Mouse (Mus musculus) forebrain, embryonic 13.5 days (tissue): Measurements from ENCODE around the gene Gja10. TPM values are rescaled to one million over a fixed set of nuclear protein-coding genes. Genes with fewer than 3 reads are reported as not detected.

Experiments
- ATAC-seq: fragments of 200-750 bp; cut with Nextera tagmentation; 2 replicates; pipeline ENCODE4 v1.8.0; 2017
- H3K27ac ChIP-seq: fragments of 300-500 bp; sonication (generic); 2 replicates; pipeline ENCODE4 v1.5.1; 2015; ENCODE audit warnings: inconsistent platforms, mild to moderate bottlenecking, moderate library complexity
- H3K27me3 ChIP-seq: fragments of 300-500 bp; sonication (generic); 2 replicates; pipeline ENCODE4 v1.6.1; 2015; ENCODE audit warnings: mild to moderate bottlenecking, inconsistent platforms
- H3K36me3 ChIP-seq: fragments of 300-500 bp; sonication (generic); 2 replicates; pipeline ENCODE4 v1.6.1; 2015; ENCODE audit warnings: mild to moderate bottlenecking, inconsistent platforms; ENCODE audit not compliant: poor library complexity, severe bottlenecking
- H3K4me1 ChIP-seq: fragments of 300-500 bp; sonication (generic); 2 replicates; pipeline ENCODE4 v1.6.1; 2015; ENCODE audit warnings: inconsistent platforms
- H3K4me2 ChIP-seq: fragments of 300-500 bp; sonication (generic); 2 replicates; pipeline ENCODE4 v1.6.1; 2015; ENCODE audit warnings: inconsistent platforms, mild to moderate bottlenecking, moderate library complexity
- H3K4me3 ChIP-seq: fragments of 300-500 bp; sonication (generic); 2 replicates; pipeline ENCODE4 v1.5.1; 2015; ENCODE audit warnings: mild to moderate bottlenecking, inconsistent platforms
- H3K9ac ChIP-seq: fragments of 300-500 bp; sonication (generic); 2 replicates; pipeline ENCODE4 v1.6.1; 2015; ENCODE audit warnings: mild to moderate bottlenecking, inconsistent platforms
- H3K9me3 ChIP-seq: fragments of 300-500 bp; sonication (generic); replicated peaks from 2 replicates; pipeline ENCODE4 v1.6.1; 2016; ENCODE audit warnings: inconsistent platforms
- WGBS: fragments of 180-500 bp; shearing (Covaris S2); methylation state at CpG from one replicate; pipeline ENCODE4 v1.1.7; 2015; 5-methylcytosine and 5-hydroxymethylcytosine counted together
- polyA plus RNA-seq: library from polyadenylated mRNA; unstranded; fragments of >200 nt; fragmentation: Nextera tagmentation; extraction: Ambion mirVana; gene quantifications from 2 replicates; pipeline ENCODE4 v1.2.1, GENCODE M21; 2015

Gja10 gene
- 0.08 TPM in 1 of 2 replicates, not detected in the other for polyA plus RNA-seq

- Histone ChIP-seq H3K4me2 (no peak within 1 kb of the TSS), H3K27ac (no peak within 1 kb of the TSS), H3K4me3 (no peak within 1 kb of the TSS), H3K9me3 (no peaks in the 10 kb centered on the region), H3K36me3 (no peaks in the 10 kb centered on the region), H3K4me1 (no peaks in the 10 kb centered on the region), H3K27me3 (no peaks in the 10 kb centered on the region), H3K9ac (no peak within 1 kb of the TSS)
- ATAC-seq, result no peak
- whole genome bisulfite sequencing, result 70% methylated on average over 3 of the region's 3 CpGs
Observed at GRCm38 (mm10) chr4:32602660-32603059, at the start of gene Gja10. Gene Gja10, minus strand, starts transcription at chr4:32602760.

GRCm38 (mm10) chr4:32651669-32652068, 49.1 kb upstream of the Gja10 start:
- H3K4me2 ChIP-seq, result no peak overlapping the region
- WGBS, result 93% methylated on average over 5 of the region's 5 CpGs
- H3K9ac ChIP-seq, result no peak overlapping the region
- no peaks in the 10 kb centered on the region for H3K9me3 ChIP-seq
- H3K27me3 ChIP-seq, result no peaks in the 10 kb centered on the region
- peaks cover 29% of the 10 kb centered on the region for H3K36me3 ChIP-seq
- H3K4me1 ChIP-seq, result 0 out of 2 replicates have a peak, but pooled peaks cover 4% of the 10 kb centered on the region
- ATAC-seq, result no peak
- H3K27ac ChIP-seq, result no peak overlapping the region
- no peak overlapping the region for H3K4me3 ChIP-seq

GRCm38 (mm10) chr4:32621637-32622036, 19.1 kb upstream of the Gja10 start:
- H3K4me2 ChIP-seq, result no peak overlapping the region
- no peaks in the 10 kb centered on the region for H3K9me3 ChIP-seq
- H3K9ac ChIP-seq, result no peak overlapping the region
- H3K36me3 ChIP-seq, result no peaks in the 10 kb centered on the region
- H3K4me1 ChIP-seq, result peaks cover 14% of the 10 kb centered on the region
- H3K27me3 ChIP-seq, result no peaks in the 10 kb centered on the region
- no peak overlapping the region for H3K27ac ChIP-seq
- ATAC-seq, result no peak
- H3K4me3 ChIP-seq, result no peak overlapping the region

DNA sequence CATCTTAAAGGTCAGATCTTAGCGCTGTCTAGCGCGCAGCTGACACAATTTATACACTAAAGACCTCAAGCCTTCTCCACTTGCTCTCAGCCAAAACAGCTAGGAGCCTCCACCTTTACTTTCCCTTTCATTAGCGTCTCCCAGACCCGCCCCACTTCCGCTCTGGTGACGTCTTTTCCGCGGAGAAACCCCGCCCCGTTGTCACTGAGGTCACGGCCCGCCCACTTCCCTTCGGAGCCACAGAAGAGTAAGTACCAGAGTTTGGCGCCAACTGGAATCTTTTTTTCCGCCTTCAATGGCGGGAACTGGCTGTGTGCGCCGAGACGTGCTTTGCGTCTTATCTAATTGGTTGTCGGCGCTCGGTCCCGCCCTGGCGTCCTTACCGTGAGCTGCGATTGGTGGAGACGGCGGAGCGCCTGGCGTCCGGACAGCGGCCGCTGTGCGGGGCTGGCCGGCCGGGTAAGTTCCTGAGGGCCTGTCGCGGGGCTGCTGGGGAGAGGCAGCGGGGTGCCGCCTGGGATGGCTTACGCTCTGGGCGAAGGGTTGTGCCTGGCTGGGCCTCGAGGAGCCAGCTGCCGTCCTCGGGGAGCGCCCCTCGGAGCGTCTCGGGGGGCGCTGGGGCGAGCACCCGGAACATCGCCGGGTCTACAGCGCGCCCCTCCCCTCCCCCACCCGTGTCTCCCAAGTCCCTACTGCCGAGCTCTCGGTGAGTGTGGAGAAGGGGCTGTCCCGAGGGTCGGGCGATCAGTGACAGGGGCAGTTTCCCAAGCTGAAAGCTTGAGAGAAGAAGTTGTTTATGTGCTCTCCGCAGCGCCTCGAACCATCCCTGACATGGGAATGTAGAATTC, 12.7 kb upstream of the Gja10 start, which contains the start of gene Casp8ap2:
Casp8ap2 (plus strand) TSS at position 418 of the 848 bp plus-strand sequence.
- under 1% methylated on average over 64 of the region's 67 CpGs for WGBS
- H3K4me1 ChIP-seq, result peaks cover 24% of the 10 kb centered on the region
- peak; percentile 99 for ATAC-seq

GRCm38 (mm10) chr4:32601135-32601534, 1.4 kb downstream of the Gja10 start:
- Histone ChIP-seq H3K9ac (no peak overlapping the region), H3K9me3 (no peaks in the 10 kb centered on the region), H3K27me3 (no peaks in the 10 kb centered on the region), H3K4me2 (no peak overlapping the region), H3K27ac (no peak overlapping the region), H3K36me3 (no peaks in the 10 kb centered on the region), H3K4me1 (no peaks in the 10 kb centered on the region), H3K4me3 (no peak overlapping the region)
- ATAC-seq, result no peak
- 28% methylated on average over 12 of the region's 12 CpGs for WGBS

More for the DNA sequence above, 12.7 kb upstream of the Gja10 start, which contains the start of gene Casp8ap2:
- H3K4me3 ChIP-seq, result peak within 1 kb of the TSS; percentile 89
- H3K27ac ChIP-seq, result peak within 1 kb of the TSS; percentile 90
- no peaks in the 10 kb centered on the region for H3K9me3 ChIP-seq
- no peaks in the 10 kb centered on the region for H3K36me3 ChIP-seq
- H3K4me2 ChIP-seq, result peak within 1 kb of the TSS; percentile 86
- H3K9ac ChIP-seq, result peak within 1 kb of the TSS; percentile 87
- no peaks in the 10 kb centered on the region for H3K27me3 ChIP-seq

DNA sequence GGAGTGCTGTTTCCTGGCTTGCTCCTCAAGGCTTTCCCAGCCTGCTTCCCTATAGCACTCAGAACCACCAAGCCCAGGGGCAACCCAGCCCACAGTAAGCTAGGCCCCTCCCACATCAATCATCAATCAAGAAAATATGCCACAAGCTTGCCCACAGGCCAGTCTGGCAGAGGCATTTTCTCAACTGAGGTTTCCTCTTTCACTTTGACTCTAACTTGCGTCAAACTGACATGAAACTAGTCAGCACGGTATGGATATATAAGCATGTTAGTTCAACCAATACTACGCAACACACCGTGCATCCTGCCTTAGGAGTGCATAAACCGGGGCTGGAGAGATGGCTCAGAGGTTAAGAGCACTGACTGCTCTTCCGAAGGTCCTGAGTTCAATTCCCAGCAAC, 14.3 kb downstream of the Gja10 start:
- H3K27me3 ChIP-seq, result no peaks in the 10 kb centered on the region
- 95% methylated on average over 6 of the region's 6 CpGs for WGBS

DNA sequence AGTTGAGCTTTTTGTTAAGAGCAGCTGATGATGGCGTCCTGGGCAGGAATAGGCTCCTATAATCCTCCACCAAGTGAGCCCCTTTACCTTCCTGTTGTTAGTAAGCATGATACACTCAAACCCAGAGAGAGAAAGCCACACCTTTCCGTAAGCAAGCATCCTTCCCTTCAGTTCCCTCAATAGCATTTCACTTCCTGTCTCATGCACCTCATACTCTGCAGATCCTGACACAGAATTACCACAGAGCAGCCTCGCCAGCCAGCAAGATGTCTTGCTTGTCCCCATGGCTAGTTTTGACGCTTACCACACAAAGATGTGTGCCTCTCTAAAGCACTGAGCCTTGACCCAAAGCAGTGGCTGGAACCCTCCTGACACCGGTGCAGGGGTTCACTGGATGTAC, 15.0 kb downstream of the Gja10 start:
- H3K4me2 ChIP-seq, result no peak overlapping the region
- no peaks in the 10 kb centered on the region for H3K36me3 ChIP-seq
- no peak for ATAC-seq
- H3K9me3 ChIP-seq, result no peaks in the 10 kb centered on the region
- H3K9ac ChIP-seq, result no peak overlapping the region
- H3K4me3 ChIP-seq, result no peak overlapping the region
- no peak overlapping the region for H3K27ac ChIP-seq
- no peaks in the 10 kb centered on the region for H3K4me1 ChIP-seq
- no peaks in the 10 kb centered on the region for H3K27me3 ChIP-seq
- WGBS, result 89% methylated on average over 5 of the region's 5 CpGs

More for the DNA sequence above, 14.3 kb downstream of the Gja10 start:
- Histone ChIP-seq H3K4me3 (no peak overlapping the region), H3K27ac (no peak overlapping the region), H3K4me2 (no peak overlapping the region), H3K9me3 (no peaks in the 10 kb centered on the region), H3K9ac (no peak overlapping the region), H3K4me1 (no peaks in the 10 kb centered on the region), H3K36me3 (no peaks in the 10 kb centered on the region)
- no peak for ATAC-seq

GRCm38 (mm10) chr4:32586596-32586995, 16.0 kb downstream of the Gja10 start:
- 13% methylated on average over 9 of the region's 9 CpGs for WGBS
- H3K9me3 ChIP-seq, result no peaks in the 10 kb centered on the region
- peak; percentile 53; the same call in 1 of the 2 replicates for ATAC-seq

DNA sequence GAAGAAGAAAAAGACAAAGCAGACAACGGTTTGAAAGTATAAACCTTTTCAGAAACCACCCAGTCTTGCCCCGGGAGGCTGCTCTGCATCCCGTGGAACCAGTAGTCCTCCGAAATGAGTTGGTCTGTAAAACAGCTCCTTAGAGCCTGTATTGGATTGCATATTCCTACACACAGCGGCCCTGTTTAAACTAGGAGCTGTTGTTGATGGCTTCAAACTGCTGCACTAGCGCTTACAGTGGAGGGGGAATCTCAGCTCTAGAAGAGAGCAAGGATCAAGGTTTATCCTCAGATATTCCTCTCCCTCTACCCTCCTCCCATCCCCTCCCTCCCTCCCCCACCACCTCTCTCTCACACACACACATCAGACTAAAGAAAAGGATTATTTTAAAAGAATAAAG, 18.4 kb downstream of the Gja10 start:
- no peak overlapping the region for H3K4me3 ChIP-seq
- 57% methylated on average over 6 of the region's 6 CpGs for whole genome bisulfite sequencing
- H3K27ac ChIP-seq, result no peak overlapping the region
- H3K9me3 ChIP-seq, result no peaks in the 10 kb centered on the region
- H3K4me1 ChIP-seq, result no peaks in the 10 kb centered on the region
- peaks cover 16% of the 10 kb centered on the region for H3K36me3 ChIP-seq
- no peak overlapping the region for H3K4me2 ChIP-seq
- no peak overlapping the region for H3K9ac ChIP-seq
- no peaks in the 10 kb centered on the region for H3K27me3 ChIP-seq
- ATAC-seq, result no peak

More at GRCm38 (mm10) chr4:32586596-32586995, 16.0 kb downstream of the Gja10 start:
- Histone ChIP-seq H3K4me3 (no peak overlapping the region), H3K4me2 (no peak overlapping the region), H3K36me3 (no peaks in the 10 kb centered on the region), H3K27ac (no peak overlapping the region), H3K4me1 (no peaks in the 10 kb centered on the region), H3K9ac (no peak overlapping the region), H3K27me3 (no peaks in the 10 kb centered on the region)

- Histone ChIP-seq H3K4me1 (no peaks in the 10 kb centered on the region), H3K4me2 (no peak overlapping the region), H3K9me3 (no peaks in the 10 kb centered on the region), H3K9ac (no peak overlapping the region), H3K4me3 (no peak overlapping the region), H3K27me3 (no peaks in the 10 kb centered on the region), H3K36me3 (peaks cover 43% of the 10 kb centered on the region), H3K27ac (no peak overlapping the region)
- no peak for ATAC-seq
- 87% methylated on average over 8 of the region's 8 CpGs for WGBS
Observed at GRCm38 (mm10) chr4:32579850-32580249, 22.7 kb downstream of the Gja10 start.

DNA sequence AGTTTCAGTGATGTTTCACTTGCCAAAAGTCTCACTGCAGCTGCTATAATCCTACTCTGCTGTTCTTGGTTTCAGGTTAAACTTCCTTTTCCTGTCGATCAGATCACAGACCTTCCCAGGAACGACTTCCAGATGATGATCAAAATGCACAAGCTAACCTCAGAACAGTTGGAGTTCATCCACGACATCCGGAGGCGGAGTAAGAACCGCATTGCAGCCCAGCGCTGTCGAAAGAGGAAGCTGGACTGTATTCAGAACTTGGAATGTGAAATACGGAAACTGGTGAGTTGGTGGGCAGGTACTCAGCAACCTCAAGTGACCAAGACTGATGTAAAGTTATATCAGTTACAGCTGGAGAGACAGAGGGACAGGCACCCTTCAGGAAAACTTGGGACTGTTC, 27.4 kb downstream of the Gja10 start:
- H3K9ac ChIP-seq, result no peak overlapping the region
- H3K4me1 ChIP-seq, result peaks cover 12% of the 10 kb centered on the region
- H3K27me3 ChIP-seq, result no peaks in the 10 kb centered on the region
- ATAC-seq, result no peak
- 85% methylated on average over 9 of the region's 9 CpGs for WGBS
- peaks cover 36% of the 10 kb centered on the region for H3K36me3 ChIP-seq
- H3K4me3 ChIP-seq, result no peak overlapping the region
- no peak overlapping the region for H3K27ac ChIP-seq
- no peak overlapping the region for H3K4me2 ChIP-seq
- H3K9me3 ChIP-seq, result no peaks in the 10 kb centered on the region

GRCm38 (mm10) chr4:32574604-32575003, 28.0 kb downstream of the Gja10 start:
- Histone ChIP-seq H3K4me3 (no peak overlapping the region), H3K36me3 (peaks cover 30% of the 10 kb centered on the region), H3K27me3 (no peaks in the 10 kb centered on the region), H3K4me2 (no peak overlapping the region), H3K4me1 (peaks cover 17% of the 10 kb centered on the region), H3K9ac (no peak overlapping the region), H3K9me3 (no peaks in the 10 kb centered on the region), H3K27ac (no peak overlapping the region)
- WGBS, result 92% methylated on average over 1 of the region's 1 CpGs
- no peak for ATAC-seq
